Mouse (Mus musculus) heart, postnatal 10 days (tissue): ENCODE measurements around the gene Sbk2. TPM values are rescaled to one million over a fixed set of nuclear protein-coding genes. Genes with fewer than 3 reads are reported as not detected.

Source experiments
- DNase-seq, 2 experiments: peaks; one replicate each; pipeline ENCODE4 v3.0.0; 2021
- intact Hi-C: fragments of 180-260 bp; cut with DNase I; formaldehyde crosslinking; loops from one replicate; pipeline ENCODE4 v1.15.1; 2025
- total RNA-seq, 2 experiments: library from RNA; stranded (reverse); gene quantifications; 2 replicates each; pipeline ENCODE4 v1.2.3; 2021

The Sbk2 gene
- total RNA-seq, 2 experiments from 2014 or later: 7.2 to 9.0 TPM

DNA sequence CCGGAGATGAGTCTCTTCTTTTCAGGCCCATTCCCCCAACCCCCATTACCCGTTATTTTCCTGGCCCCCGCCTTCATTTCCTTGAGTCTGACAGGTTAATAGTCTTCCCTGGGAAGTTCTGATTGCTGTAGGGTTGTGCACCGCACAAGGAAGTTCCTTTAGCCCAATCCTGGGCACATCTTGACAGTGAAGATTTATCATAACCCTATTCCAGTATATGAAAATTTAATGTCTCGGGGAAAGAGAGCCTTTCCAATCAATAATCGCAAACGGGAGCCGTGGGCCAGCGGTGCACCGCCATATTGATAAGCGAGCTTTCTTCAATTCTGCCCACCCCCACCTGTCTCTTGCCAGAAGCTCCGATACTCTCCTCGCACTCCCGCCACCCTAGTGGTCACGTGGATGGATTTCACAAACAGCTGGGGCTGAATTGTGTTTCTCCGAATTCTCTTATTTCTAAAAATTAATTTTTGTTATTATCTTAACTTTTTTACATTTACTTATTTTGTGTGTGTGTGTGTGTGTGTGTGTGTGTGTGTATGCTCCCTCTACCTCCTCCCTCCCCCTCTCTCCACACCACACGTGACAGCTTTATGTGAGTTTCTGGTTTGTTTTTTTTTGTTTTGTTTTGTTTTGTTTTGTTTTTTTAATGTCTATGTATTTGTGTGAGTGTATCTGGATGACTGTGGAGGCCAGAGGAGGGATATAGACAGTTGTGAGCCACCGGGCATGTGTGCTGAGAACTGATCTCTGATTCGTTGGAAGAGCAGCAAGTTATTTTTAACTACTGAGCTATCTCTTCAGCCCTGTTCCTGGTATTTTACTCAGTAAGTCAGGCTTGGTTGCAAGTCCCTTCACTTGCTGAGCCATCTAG is 64.3 kb downstream of the Sbk2 start:
- intact Hi-C loops: loop anchor here (5.0 kb wide), 1 partner anchor 78 kb away; no protein-coding TSS in a partner anchor
- DNase-seq: peak in 1 of 2 experiments; percentile 60

DNA sequence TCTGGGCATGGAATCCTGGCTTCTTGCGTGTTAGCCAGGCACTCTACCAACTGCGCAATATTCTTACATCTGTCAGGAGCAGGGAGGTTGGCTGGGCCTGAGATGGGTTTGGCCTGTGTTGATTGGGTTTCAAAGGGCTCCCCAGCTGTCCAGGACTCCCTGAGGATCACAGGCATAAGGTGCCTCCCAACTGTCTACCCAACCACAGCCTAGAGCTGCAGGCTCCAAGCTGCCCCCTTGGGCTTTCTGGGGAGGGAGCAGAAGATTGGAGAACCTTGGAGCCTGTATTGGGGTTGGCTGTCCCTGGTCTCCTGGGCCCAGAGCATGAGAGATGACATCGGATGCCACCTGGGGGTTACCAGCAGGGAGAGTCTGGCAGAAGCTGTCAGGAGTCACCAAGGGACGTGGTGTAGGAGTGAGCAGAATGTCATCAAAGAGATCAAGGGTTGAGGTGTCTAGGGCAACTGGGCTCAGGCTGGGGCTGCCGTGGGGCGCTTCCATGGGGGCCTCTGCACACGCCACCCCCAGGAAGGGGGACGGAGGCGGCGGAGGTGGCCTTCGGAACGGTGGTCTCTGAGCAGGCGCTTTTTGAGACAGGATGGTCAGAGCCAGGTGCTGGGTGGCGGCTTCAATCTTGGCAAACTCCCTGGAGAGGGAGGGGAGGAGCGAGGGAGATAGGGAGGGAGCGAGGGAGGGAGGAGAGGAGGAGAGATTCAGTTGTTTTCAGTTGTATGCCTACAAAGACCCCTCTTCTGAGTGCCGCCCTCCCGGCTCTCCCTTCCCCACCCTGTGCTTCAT is 65.2 kb downstream of the Sbk2 start:
- DNase-seq: no peak
- intact Hi-C loops: loop anchor here (5.0 kb wide), 1 partner anchor 77 kb away; no protein-coding TSS in a partner anchor

DNA sequence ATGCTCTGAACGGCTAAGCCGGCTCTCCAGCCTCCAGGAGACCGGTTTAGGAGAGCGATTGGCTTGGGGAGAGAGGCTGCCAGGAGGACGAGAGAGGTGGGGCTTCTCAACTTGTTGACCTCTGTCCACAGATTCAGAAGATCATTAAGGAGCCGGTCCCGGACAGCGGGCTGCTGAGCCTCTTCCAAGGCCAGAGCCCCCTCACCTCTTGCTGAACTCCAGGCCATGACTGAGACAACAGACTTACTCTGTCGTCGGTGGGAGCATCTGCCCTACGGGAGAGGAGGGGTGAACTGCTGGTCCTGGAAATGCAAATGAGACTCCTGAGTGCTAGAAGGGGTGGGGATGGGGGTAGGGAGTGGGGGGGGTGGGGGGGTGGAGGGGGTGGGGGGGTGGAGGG is 69.0 kb downstream of the Sbk2 start:
- DNase-seq: no peak
- intact Hi-C loops: loop anchor here (5.0 kb wide), 1 partner anchor 73 kb away; no protein-coding TSS in a partner anchor

Other genes starting within 250 kb of the Sbk2 start
- under 1 TPM in 1 of 2 experiments, not detected in 1; 0.20 TPM for gene Tmem150b, start 239.2 kb downstream of the Sbk2 start, total RNA-seq
- 10 to 100 TPM; 32.1 to 37.1 TPM for gene Kmt5c, start 224.3 kb downstream of the Sbk2 start, total RNA-seq
- gene Cox6b2, start 211.3 kb downstream of the Sbk2 start, total RNA-seq: 10 to 100 TPM in 1 of 2 experiments, 1 to 10 TPM in 1; 7.4 to 10.9 TPM
- not detected for gene Fam71e2, start 193.1 kb downstream of the Sbk2 start, total RNA-seq
- not detected for gene Il11, start 181.5 kb downstream of the Sbk2 start, total RNA-seq
- not detected for gene Tmem190, start 181.5 kb downstream of the Sbk2 start, total RNA-seq
- 1 to 10 TPM; 3.7 to 4.2 TPM for gene Tmem238, start 174.8 kb downstream of the Sbk2 start, total RNA-seq
- gene Rpl28, start 171.5 kb downstream of the Sbk2 start, total RNA-seq: 100 to 1,000 TPM; 630 to 679 TPM
- 100 to 1,000 TPM; 149 to 152 TPM for gene Ube2s, start 151.8 kb downstream of the Sbk2 start, total RNA-seq
- gene Shisa7, start 119.7 kb downstream of the Sbk2 start, total RNA-seq: under 1 TPM in 1 of 2 experiments, not detected in 1; 0.15 TPM
- 1 to 10 TPM; 3.6 to 4.7 TPM for gene Isoc2b, start 94.1 kb downstream of the Sbk2 start, total RNA-seq
- 10 to 100 TPM; 15.8 to 16.3 TPM for gene Isoc2a, start 87.3 kb downstream of the Sbk2 start, total RNA-seq
- gene Gm36210, start 57.9 kb downstream of the Sbk2 start, total RNA-seq: not detected
- gene Zfp628, start 49.2 kb downstream of the Sbk2 start, total RNA-seq: 10 to 100 TPM; 11.8 to 13.8 TPM
- 1 to 10 TPM; 4.9 to 5.2 TPM for gene Nat14, start 42.4 kb downstream of the Sbk2 start, total RNA-seq
- 10 to 100 TPM; 12.5 TPM for gene Ssc5d, start 38.6 kb downstream of the Sbk2 start, total RNA-seq
- 10 to 100 TPM; 11.9 to 22.0 TPM for gene Sbk3, start 6.8 kb upstream of the Sbk2 start, total RNA-seq
- 10 to 100 TPM; 18.4 to 19.1 TPM for gene Zfp579, start 31.8 kb upstream of the Sbk2 start, total RNA-seq
- 1 to 10 TPM; 7.8 to 9.4 TPM for gene Zfp524, start 50.0 kb upstream of the Sbk2 start, total RNA-seq
- 10 to 100 TPM; 21.6 to 25.6 TPM for gene Fiz1, start 50.3 kb upstream of the Sbk2 start, total RNA-seq
- not detected for gene Gm44973, start 51.1 kb upstream of the Sbk2 start, total RNA-seq
- gene Zfp865, start 56.0 kb upstream of the Sbk2 start, total RNA-seq: 10 to 100 TPM; 22.4 to 23.2 TPM
- under 1 TPM; 0.26 to 0.32 TPM for gene Ccdc106, start 56.1 kb upstream of the Sbk2 start, total RNA-seq
- gene 4632433K11Rik, start 69.7 kb upstream of the Sbk2 start, total RNA-seq: not detected
- gene Zfp784, start 74.0 kb upstream of the Sbk2 start, total RNA-seq: 1 to 10 TPM; 5.9 to 7.3 TPM
- 10 to 100 TPM; 10.6 to 12.6 TPM for gene Zfp580, start 87.1 kb upstream of the Sbk2 start, total RNA-seq
- gene U2af2, start 97.7 kb upstream of the Sbk2 start, total RNA-seq: 100 to 1,000 TPM; 102 to 109 TPM
- gene Epn1, start 115.8 kb upstream of the Sbk2 start, total RNA-seq: 100 to 1,000 TPM; 194 to 209 TPM
- gene Rfpl4, start 152.5 kb upstream of the Sbk2 start, total RNA-seq: not detected
- gene Rasl2-9, start 161.5 kb upstream of the Sbk2 start, total RNA-seq: 1 to 10 TPM; 4.1 to 4.9 TPM
- not detected for gene Vmn1r55, start 185.3 kb upstream of the Sbk2 start, total RNA-seq
- not detected for gene Vmn1r56, start 232.3 kb upstream of the Sbk2 start, total RNA-seq